Mouse (Mus musculus): Measurements from ENCODE around the gene Gm4846. TPM values are rescaled to one million over a fixed set of nuclear protein-coding genes. Genes with fewer than 3 reads are reported as not detected.

Gene Gm4846
- polyA plus RNA-seq, 1 experiment from 2014 or later: not detected

Other genes starting within 250 kb of the Gm4846 start
- 8.4 and 10.2 TPM in 2 replicates for gene Ildr2, start 243.4 kb downstream of the Gm4846 start, polyA plus RNA-seq (2016; fragmentation: Nextera tagmentation; extraction: Ambion mirVana)
- 63.0 and 66.7 TPM in 2 replicates for gene Tada1, start 118.5 kb downstream of the Gm4846 start, polyA plus RNA-seq (2016; fragmentation: Nextera tagmentation; extraction: Ambion mirVana)
- 51.7 and 54.1 TPM in 2 replicates for gene Pogk, start 87.7 kb downstream of the Gm4846 start, polyA plus RNA-seq (2016; fragmentation: Nextera tagmentation; extraction: Ambion mirVana)
- gene Gm4847, start 150.1 kb upstream of the Gm4846 start, polyA plus RNA-seq (2016; fragmentation: Nextera tagmentation; extraction: Ambion mirVana): not detected in 2 replicates
- gene Fmo9, start 184.3 kb upstream of the Gm4846 start, polyA plus RNA-seq (2016; fragmentation: Nextera tagmentation; extraction: Ambion mirVana): not detected in 2 replicates

Data from forebrain, embryonic 12.5 days (tissue).